Mouse (Mus musculus) hindbrain, embryonic 16.5 days (tissue): ENCODE measurements at regions not wholly inside any gene's neighbourhood (a gene's known extent, or its start where the extent isn't known, plus 50 kb on each side); places are given as distances from the start of the nearest gene placed in this dataset.

Experiments used
- ATAC-seq: fragments of 200-750 bp; cut with Nextera tagmentation; 2 replicates; pipeline ENCODE4 v1.8.0; 2017; ENCODE audit warnings: moderate TSS enrichment, moderate library complexity
- H3K27ac ChIP-seq: fragments of 300-500 bp; sonication (generic); 2 replicates; pipeline ENCODE4 v1.5.1; 2014; ENCODE audit warnings: low read depth, mild to moderate bottlenecking, control low read depth, low read length, moderate library complexity
- H3K27me3 ChIP-seq: fragments of 300-500 bp; sonication (generic); replicated peaks from 2 replicates; pipeline ENCODE4 v1.6.1; 2014; ENCODE audit warnings: low read length; ENCODE audit not compliant: control insufficient read depth, insufficient read depth
- H3K36me3 ChIP-seq: fragments of 300-500 bp; sonication (generic); 2 replicates; pipeline ENCODE4 v1.6.1; 2014; ENCODE audit warnings: mild to moderate bottlenecking, low read length, moderate library complexity, mixed read lengths; ENCODE audit not compliant: control insufficient read depth, insufficient read depth
- H3K4me1 ChIP-seq: fragments of 300-500 bp; sonication (generic); 2 replicates; pipeline ENCODE4 v1.6.1; 2014; ENCODE audit warnings: low read depth, low read length; ENCODE audit not compliant: control insufficient read depth, insufficient read depth
- H3K4me2 ChIP-seq: fragments of 300-500 bp; sonication (generic); 2 replicates; pipeline ENCODE4 v1.6.1; 2014; ENCODE audit warnings: mild to moderate bottlenecking, low read length, control low read depth, moderate library complexity
- H3K4me3 ChIP-seq: fragments of 300-500 bp; sonication (generic); 2 replicates; pipeline ENCODE4 v1.5.1; 2014; ENCODE audit warnings: mild to moderate bottlenecking, low read length, control low read depth, moderate library complexity
- H3K9ac ChIP-seq: fragments of 300-500 bp; sonication (generic); 2 replicates; pipeline ENCODE4 v1.6.1; 2014; ENCODE audit warnings: low read depth, mild to moderate bottlenecking, control low read depth, low read length, moderate library complexity
- H3K9me3 ChIP-seq: fragments of 300-500 bp; sonication (generic); 2 replicates; pipeline ENCODE4 v1.6.1; 2014; ENCODE audit warnings: mild to moderate bottlenecking, low read length, moderate library complexity; ENCODE audit not compliant: control insufficient read depth
- WGBS: fragments of 180-500 bp; shearing (Covaris S2); extraction: QIAGEN DNeasy Blood & Tissue Kit; methylation state at CpG from one replicate; pipeline ENCODE4 v1.1.7; 2014; 5-methylcytosine and 5-hydroxymethylcytosine counted together

DNA sequence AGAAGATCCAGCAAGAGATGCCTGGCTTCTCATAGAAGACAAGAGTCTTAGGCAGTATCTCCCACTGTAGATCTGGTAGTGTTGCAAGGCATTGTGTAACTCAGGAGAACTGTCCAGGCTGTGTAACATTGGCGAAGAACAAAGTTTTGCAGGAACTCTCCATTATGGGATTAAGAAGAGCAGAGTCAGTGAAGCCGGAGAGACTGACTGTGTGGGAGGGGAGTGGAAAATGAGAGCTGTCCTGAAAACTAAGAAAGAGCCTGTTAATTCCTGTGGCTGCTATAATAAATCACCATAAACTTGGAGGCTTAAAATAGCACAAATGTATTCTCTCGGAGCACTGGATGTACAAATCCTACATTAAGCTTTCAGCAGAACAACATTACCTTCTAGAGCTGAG is 257.5 kb upstream of the Prickle1 start:
- H3K4me3 ChIP-seq = no peak overlapping the region
- WGBS = 93% methylated on average over 3 of the region's 3 CpGs
- H3K4me2 ChIP-seq = no peak overlapping the region
- H3K27me3 ChIP-seq = no peaks in the 10 kb centered on the region
- no peaks in the 10 kb centered on the region for H3K9me3 ChIP-seq
- no peak overlapping the region for H3K9ac ChIP-seq
- H3K36me3 ChIP-seq = no peaks in the 10 kb centered on the region
- H3K4me1 ChIP-seq = no peaks in the 10 kb centered on the region
- no peak overlapping the region for H3K27ac ChIP-seq
- no peak for ATAC-seq

DNA sequence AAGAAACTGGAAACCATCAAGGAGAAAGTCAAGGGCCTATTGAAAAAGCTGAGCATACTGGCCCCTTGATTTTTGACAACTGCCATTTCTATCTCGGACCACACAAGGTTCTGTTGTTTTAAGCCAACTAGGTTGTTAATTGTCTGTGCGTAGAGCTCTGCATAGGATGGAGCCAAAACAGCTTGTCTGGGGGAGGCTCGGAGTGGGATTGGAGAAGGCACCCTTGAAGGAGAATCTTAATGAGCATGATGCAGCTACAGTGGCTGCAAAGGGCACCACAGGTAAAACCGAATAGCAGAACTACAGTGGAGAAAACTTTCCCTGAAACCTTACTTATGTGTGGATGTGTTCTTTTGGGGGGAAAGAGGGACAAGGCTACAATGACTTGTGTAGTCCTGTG is 256.4 kb upstream of the Prickle1 start:
- 93% methylated on average over 4 of the region's 4 CpGs for WGBS
- no peaks in the 10 kb centered on the region for H3K9me3 ChIP-seq
- no peak for ATAC-seq
- no peak overlapping the region for H3K27ac ChIP-seq
- no peak overlapping the region for H3K9ac ChIP-seq
- no peaks in the 10 kb centered on the region for H3K4me1 ChIP-seq
- H3K4me3 ChIP-seq = no peak overlapping the region
- no peaks in the 10 kb centered on the region for H3K36me3 ChIP-seq
- no peaks in the 10 kb centered on the region for H3K27me3 ChIP-seq
- no peak overlapping the region for H3K4me2 ChIP-seq

DNA sequence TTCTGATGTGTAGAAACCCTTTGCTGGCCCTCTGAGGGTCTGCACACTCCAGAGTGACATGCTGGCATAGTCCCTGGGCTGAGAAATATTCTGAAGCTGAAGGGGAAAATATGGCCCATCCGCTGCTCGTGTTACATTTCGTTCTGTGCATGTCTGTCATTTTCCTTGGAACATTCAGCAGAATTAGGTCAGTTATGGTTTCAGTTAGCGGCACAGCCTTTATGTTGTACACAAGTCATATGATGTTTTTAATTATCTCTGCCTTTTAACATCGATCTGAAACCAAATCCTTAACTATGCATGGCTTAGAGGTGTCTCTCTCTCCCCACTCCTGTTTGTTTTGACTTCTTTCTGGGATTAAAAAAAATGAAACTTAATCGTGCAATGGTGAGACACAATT is 254.7 kb upstream of the Prickle1 start:
- Histone ChIP-seq H3K27me3 (no peaks in the 10 kb centered on the region), H3K9ac (no peak overlapping the region), H3K9me3 (no peaks in the 10 kb centered on the region), H3K36me3 (no peaks in the 10 kb centered on the region), H3K27ac (no peak overlapping the region), H3K4me2 (no peak overlapping the region), H3K4me3 (no peak overlapping the region), H3K4me1 (no peaks in the 10 kb centered on the region)
- 86% methylated on average over 6 of the region's 6 CpGs for WGBS
- no peak for ATAC-seq

DNA sequence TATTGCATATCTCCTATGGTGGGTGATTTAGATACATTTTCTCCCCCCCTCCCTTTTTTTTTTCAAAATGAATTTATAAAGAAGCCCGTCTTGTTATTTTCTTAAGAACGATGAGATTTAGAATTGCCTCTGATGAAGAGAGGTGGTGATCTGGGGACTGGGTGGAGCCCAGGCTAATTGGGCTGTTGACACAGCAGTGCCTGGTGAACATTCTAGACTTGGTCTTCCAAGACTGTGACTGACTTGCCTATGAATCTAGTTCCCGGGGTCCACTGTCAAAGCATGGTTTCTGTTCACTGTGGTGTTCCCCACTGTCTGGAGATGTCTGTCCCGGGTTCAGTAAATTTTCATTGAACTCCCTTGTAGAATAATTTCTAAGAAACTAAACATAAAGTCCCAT is 253.1 kb upstream of the Prickle1 start:
- Histone ChIP-seq H3K27ac (no peak overlapping the region), H3K9ac (no peak overlapping the region)

DNA sequence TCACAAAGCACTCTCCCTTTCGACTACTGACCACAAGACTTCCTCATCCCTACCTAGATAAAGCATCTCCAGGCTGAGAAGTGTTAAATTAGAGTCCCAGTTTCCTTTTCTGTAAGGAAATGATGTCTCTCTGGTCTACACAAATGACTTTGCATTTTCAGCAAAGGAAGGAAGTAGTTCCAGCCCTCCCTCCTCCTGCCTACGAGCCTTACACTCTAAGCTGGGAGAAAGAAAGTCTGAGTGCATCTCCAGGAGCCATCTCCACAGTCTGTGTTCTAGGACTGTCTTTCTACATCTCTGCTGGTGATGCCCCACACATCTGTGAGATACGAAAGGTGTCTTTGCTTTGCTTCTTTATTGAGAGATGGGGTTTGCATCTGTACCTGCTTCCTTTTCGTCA is 251.1 kb upstream of the Prickle1 start:
- no peaks in the 10 kb centered on the region for H3K36me3 ChIP-seq
- H3K9ac ChIP-seq = no peak overlapping the region
- no peak overlapping the region for H3K4me2 ChIP-seq
- no peak overlapping the region for H3K27ac ChIP-seq
- no peaks in the 10 kb centered on the region for H3K27me3 ChIP-seq
- no peaks in the 10 kb centered on the region for H3K9me3 ChIP-seq
- no peaks in the 10 kb centered on the region for H3K4me1 ChIP-seq
- no peak overlapping the region for H3K4me3 ChIP-seq
- 86% methylated on average over 4 of the region's 4 CpGs for WGBS
- no peak for ATAC-seq

More for the DNA sequence above, 253.1 kb upstream of the Prickle1 start:
- H3K36me3 ChIP-seq = no peaks in the 10 kb centered on the region
- ATAC-seq = no peak
- H3K4me2 ChIP-seq = no peak overlapping the region
- H3K4me1 ChIP-seq = no peaks in the 10 kb centered on the region
- H3K27me3 ChIP-seq = no peaks in the 10 kb centered on the region
- H3K9me3 ChIP-seq = no peaks in the 10 kb centered on the region
- H3K4me3 ChIP-seq = no peak overlapping the region
- 97% methylated on average over 4 of the region's 4 CpGs for WGBS

DNA sequence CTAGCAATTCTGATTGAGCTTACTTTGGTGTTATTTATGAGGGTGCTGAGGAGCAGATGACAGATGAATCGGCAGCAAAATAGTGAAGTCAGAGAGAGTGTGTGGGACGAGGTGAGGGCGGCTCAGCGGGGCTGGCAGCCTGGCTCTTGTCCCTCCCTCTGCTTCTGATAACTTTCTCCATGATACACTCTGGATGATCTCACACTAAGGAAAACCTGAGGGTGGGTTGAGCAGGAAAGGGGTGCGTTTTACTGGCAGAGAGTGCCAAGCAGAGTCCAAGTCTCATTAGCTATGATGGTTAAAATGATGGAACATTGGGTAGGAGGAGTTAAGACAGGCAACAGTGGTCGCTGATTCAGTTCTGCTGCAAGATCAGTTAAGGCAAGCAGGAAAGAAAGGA is 250.1 kb upstream of the Prickle1 start:
- no peak overlapping the region for H3K4me2 ChIP-seq
- H3K27ac ChIP-seq = no peak overlapping the region
- no peaks in the 10 kb centered on the region for H3K36me3 ChIP-seq
- no peaks in the 10 kb centered on the region for H3K4me1 ChIP-seq
- H3K27me3 ChIP-seq = no peaks in the 10 kb centered on the region
- no peak overlapping the region for H3K4me3 ChIP-seq
- no peak overlapping the region for H3K9ac ChIP-seq
- 90% methylated on average over 6 of the region's 6 CpGs for WGBS
- H3K9me3 ChIP-seq = no peaks in the 10 kb centered on the region
- ATAC-seq = no peak

DNA sequence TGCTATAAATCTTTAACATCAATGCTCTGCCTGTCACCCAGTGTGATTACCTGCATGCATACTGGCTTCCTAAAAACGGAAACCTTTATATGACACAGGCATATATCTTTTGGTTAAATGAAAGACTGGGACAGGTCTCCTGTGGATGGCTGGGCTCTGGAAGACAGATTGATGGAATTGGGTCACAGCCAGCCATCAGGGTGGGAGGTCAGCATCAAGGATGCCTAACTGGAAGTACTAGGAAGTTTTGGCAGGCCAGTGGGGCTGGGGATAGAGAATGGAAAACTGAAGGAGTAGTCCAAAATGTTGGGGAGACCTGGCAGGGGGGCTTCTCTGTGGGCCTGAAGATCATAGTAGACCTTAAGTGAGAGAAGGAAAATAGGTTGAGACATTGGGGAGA is 237.3 kb upstream of the Prickle1 start:
- no peak overlapping the region for H3K9ac ChIP-seq
- ATAC-seq = no peak
- H3K36me3 ChIP-seq = no peaks in the 10 kb centered on the region
- H3K9me3 ChIP-seq = no peaks in the 10 kb centered on the region
- no peaks in the 10 kb centered on the region for H3K27me3 ChIP-seq
- no peak overlapping the region for H3K27ac ChIP-seq
- no peak overlapping the region for H3K4me3 ChIP-seq
- H3K4me1 ChIP-seq = no peaks in the 10 kb centered on the region
- no peak overlapping the region for H3K4me2 ChIP-seq
- WGBS = 79% methylated on average over 1 of the region's 1 CpGs

DNA sequence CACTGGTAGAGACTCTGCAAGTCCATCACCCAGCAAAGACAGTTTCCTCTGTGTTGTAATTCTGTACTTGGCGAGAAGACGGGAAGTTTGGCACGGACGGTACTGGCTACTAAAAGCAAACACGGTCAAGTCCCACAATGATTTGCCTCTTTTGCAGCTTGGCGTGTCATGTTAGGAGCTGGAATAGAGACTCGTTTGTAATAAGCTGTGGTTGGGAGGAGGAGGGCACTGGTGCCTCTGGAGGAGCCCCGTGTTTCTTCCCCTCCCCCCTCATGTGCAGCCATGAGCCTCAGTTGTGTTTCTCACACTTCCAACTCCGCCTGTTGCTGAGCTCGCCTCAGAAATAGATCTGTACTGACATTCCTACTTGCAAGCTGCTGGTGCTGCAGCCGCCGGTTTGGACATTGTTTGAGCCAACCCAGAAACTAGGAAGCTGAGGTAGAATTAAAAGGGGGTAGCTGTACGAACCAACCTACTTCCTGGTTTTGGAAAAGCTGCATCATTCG is 236.8 kb upstream of the Prickle1 start:
- no peak for ATAC-seq
- H3K9ac ChIP-seq = no peak overlapping the region
- H3K27ac ChIP-seq = no peak overlapping the region
- H3K4me3 ChIP-seq = no peak overlapping the region
- no peaks in the 10 kb centered on the region for H3K36me3 ChIP-seq
- no peaks in the 10 kb centered on the region for H3K4me1 ChIP-seq
- 77% methylated on average over 14 of the region's 14 CpGs for WGBS
- no peak overlapping the region for H3K4me2 ChIP-seq
- H3K9me3 ChIP-seq = no peaks in the 10 kb centered on the region
- no peaks in the 10 kb centered on the region for H3K27me3 ChIP-seq

DNA sequence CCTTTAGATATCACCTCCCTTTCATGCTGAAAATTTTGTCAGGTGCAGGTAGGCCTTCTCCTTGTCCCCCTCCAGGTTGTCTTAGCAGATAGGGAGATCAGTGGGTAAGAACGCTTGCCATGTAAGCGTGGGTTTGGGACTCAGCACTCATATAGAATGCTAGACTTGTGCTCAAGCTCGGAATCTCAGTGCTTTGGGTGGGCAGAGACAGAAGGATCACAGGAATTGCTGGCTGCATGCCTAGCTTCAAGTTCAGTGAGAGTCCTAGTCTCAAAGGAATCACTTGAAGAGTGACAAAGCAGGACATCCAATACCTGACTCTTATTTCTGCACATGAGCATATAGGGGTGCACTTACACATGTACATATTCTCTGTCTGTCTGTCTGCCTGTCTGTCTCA is 235.5 kb upstream of the Prickle1 start:
- H3K4me2 ChIP-seq = no peak overlapping the region
- H3K4me3 ChIP-seq = no peak overlapping the region
- H3K36me3 ChIP-seq = no peaks in the 10 kb centered on the region
- H3K27ac ChIP-seq = no peak overlapping the region
- H3K27me3 ChIP-seq = no peaks in the 10 kb centered on the region
- ATAC-seq = no peak
- no peak overlapping the region for H3K9ac ChIP-seq
- no peaks in the 10 kb centered on the region for H3K4me1 ChIP-seq
- H3K9me3 ChIP-seq = no peaks in the 10 kb centered on the region
- WGBS = 77% methylated on average over 3 of the region's 3 CpGs
